Mouse (Mus musculus) Patski (cell line): ENCODE measurements at regions not wholly inside any gene's neighbourhood (a gene's known extent, or its start where the extent isn't known, plus 50 kb on each side); places are given as distances from the start of the nearest gene placed in this dataset.
A peak's percentile ranks its signal among the peaks of the same experiment; 100 is the strongest.

Experiments used
- ATAC-seq: fragments of 100-300 bp; one replicate; pipeline ENCODE4 v1.8.0; 2021
- CTCF ChIA-PET: fragments of 350-600 bp; sonication (Branson Sonifier 250); formaldehyde crosslinking; loops from one replicate; lab custom pipeline; 2022; ENCODE audit warnings: inconsistent platforms; lab: Charles Lee
- POLR2A ChIA-PET: fragments of 350-600 bp; sonication (Branson Sonifier 250); formaldehyde crosslinking; loops from one replicate; lab custom pipeline; 2022; ENCODE audit warnings: antibody characterized with exemption, inconsistent platforms; lab: Charles Lee
- DNase-seq: peaks from one replicate; pipeline ENCODE4 v3.0.0-alpha.2; 2011; ENCODE audit warnings: low read depth, low spot score
- H3K27me3 ChIP-seq: fragments of 371-371 bp; one replicate; pipeline ENCODE4 v1.5.1; 2021
- CTCF ChIP-seq: fragments of 100-300 bp; IDR thresholded peaks from one replicate; pipeline ENCODE4 v1.5.1; 2021
- in situ Hi-C: fragments of 300-500 bp; cut with MboI; formaldehyde crosslinking; loops from 3 replicates; pipeline ENCODE4 v1.11.1; 2018; ENCODE audit warnings: low pct_unique_long_range_greater_than_20kb, mixed read lengths

DNA sequence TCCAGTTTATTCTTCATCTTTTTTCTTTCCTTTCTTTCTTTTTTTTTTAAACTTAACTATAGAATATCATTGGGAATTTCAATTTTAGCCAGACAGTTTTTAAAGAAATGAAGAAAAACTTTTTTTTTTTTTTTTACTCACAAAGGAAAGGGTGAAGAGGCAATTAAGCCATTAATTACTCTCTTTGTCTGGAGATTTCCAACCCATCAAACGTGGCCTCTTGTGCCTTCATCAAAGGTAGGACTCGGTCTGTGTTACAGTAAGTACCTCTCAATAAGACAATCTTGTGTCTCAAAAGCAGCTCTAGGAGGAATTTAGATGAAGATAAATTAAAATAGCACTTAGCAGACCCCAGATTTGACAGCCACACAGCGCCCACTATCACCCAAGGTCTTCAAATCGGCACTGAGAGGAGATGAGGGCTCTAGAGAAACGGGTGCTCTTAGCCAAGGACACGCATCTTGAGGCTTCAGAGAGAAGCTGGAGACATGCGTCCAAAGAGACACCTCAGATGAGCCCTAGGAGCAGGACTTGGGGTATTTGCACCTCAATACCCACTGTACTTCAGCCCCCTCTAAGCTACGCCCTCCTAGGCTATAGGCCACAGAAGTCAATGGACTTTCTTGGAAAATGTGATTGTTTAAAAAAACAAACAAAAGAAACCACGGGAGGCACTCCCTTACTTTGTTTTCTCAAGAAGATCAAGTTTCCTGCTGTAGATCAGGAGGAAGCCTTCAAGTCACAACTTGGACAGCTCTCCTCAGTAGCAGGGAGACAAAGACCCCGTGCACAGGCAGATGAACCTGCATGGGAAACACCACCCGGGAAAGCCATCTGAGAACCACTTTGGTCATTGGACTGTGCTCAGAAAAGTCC is 176.8 kb upstream of the Spred2 start:
- no peak for ATAC-seq
- H3K27me3 ChIP-seq: peaks cover 3% of the 10 kb centered on the region
- no peak for DNase-seq
- CTCF ChIA-PET: interaction anchor here (1.4 kb wide), 1 partner anchor 10 kb away, joined by 4 read pairs; no protein-coding TSS in a partner anchor
- no peak for TF ChIP-seq CTCF
- POLR2A ChIA-PET: interaction anchor here (0.6 kb wide), 1 partner anchor 25 kb away, joined by 3 read pairs; no protein-coding TSS in a partner anchor
- in situ Hi-C loops: no loop called here

DNA sequence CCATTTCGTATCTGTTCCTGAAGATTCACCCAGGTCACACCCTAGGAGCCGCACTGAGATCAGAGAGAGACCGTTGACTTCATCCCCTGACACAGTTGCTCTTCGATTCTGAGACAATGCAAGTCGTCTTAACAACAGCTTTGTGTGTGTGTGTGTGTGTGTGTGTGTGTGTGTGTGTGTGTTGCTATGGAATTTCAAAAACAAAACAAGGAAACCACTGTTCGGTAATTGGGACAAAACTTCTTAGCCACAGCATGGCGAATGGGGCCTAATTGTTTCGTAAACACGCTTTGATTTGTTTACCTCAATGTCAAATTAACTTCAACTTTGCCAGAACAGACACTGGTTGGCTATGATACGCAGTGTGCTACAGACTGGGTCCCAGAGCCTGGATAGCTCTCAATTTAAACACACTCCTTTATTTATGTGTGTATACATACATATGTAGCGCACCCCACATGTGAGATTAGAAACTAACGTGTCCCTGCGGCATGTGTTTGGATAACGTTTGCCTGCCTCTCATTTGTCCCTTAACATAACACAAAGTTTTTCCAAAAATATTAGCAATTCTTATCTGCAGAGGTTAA is 176.1 kb upstream of the Spred2 start:
- in situ Hi-C loops: no loop called here
- H3K27me3 ChIP-seq: peaks cover 11% of the 10 kb centered on the region
- CTCF ChIA-PET: interaction anchor here (1.4 kb wide), 1 partner anchor 11 kb away, joined by 4 read pairs; no protein-coding TSS in a partner anchor
- POLR2A ChIA-PET: interaction anchor here (0.6 kb wide), 1 partner anchor 25 kb away, joined by 3 read pairs; no protein-coding TSS in a partner anchor
- ATAC-seq: no peak
- no peak for DNase-seq
- TF ChIP-seq CTCF: no peak

DNA sequence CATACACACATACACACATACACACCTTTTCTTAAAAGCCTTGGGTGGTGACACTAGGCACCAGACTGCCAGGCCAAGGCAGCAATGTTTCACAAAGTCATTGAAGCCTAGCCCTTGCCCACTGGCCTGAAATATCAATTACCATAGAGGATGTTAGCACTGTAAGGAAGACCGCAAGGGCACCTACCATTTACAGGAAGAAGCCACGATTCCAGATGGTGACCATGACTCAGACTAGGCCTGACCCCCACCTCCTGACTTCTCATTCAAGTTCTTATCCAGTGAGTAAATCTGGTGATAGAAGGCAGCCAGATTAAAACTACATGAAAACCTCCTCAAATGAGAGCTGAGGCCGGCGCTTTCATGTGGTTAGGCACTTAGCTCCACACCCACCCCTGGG is 165.3 kb upstream of the Spred2 start:
- no peak for TF ChIP-seq CTCF
- ATAC-seq: no peak

DNA sequence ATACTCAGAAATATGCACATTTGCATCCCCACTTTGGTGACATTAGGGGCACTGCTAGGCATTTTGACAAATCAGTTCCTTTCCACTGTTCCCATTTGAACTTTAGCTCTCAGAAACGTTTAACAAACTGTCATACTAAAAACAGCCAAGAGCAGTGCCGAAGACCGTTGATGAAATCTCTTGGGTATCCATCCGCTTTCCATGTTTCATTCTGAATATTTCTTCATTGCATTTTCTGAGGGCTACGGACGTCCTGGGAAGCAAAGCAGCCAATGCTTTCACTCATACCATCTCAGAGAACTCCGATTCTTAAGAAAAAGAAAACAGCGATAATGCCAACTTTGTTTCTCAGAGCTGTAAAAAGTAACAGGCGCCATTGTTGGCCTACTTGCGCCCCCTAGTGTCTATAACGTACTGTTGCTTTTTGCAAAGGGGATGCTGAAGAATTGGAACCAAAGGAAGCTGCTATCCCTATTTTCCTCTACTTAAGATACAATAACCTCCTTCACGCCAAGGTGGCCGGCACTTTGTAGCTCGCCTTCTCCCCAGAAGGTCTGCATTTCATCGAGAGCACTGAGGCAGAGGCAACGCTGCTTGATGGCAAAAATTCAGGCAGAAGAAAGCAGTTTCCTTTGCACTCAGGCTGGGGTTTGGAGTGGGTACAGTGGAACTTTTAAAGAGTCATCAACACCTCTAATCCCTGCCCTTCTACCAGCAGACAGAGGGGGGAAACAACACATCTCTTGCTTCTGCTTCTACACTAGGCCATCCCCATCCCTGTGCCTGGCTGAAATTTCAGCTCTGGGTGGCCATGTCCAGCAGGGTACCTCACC is 163.1 kb upstream of the Spred2 start:
- peaks cover 43% of the 10 kb centered on the region for H3K27me3 ChIP-seq
- POLR2A ChIA-PET: no interaction called here

More for the DNA sequence above, 165.3 kb upstream of the Spred2 start:
- ChIA-PET POLR2A (no interaction called here), CTCF (interaction anchor here (2.7 kb wide), 1 partner anchor 12 kb away, joined by 9 read pairs; no protein-coding TSS in a partner anchor)
- H3K27me3 ChIP-seq: peaks cover 51% of the 10 kb centered on the region
- no peak for DNase-seq
- in situ Hi-C loops: loop anchor here (10.0 to 25.0 kb wide), 2 partner anchors 722 to 884 kb away; no protein-coding TSS in a partner anchor

DNA sequence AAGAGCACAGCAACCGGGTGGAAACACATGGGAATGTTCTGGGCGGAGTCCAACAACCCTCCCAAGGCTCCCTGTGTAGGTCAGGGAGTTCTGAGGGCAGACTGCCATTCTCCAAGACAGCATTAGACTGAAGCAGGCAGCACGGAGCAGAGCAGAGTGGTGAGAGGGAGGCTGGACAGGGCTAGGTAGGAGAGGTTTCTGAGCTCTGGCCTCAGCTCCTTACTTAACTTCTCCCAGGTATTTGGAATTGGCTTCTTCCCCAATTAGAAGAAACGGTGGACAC is 162.5 kb upstream of the Spred2 start:
- in situ Hi-C loops: loop anchor here (10.0 to 25.0 kb wide), 2 partner anchors 147 to 724 kb away; no protein-coding TSS in a partner anchor
- ChIA-PET CTCF (interaction anchor here (0.7 to 2.7 kb wide), 6 partner anchors 9 to 36 kb away, joined by 3 to 9 read pairs (median 4); no protein-coding TSS in a partner anchor), POLR2A (no interaction called here)
- TF ChIP-seq CTCF: no peak
- no peak for DNase-seq
- peaks cover 42% of the 10 kb centered on the region for H3K27me3 ChIP-seq
- no peak for ATAC-seq

More for the DNA sequence above, 163.1 kb upstream of the Spred2 start:
- no peak for ATAC-seq
- CTCF ChIA-PET: interaction anchor here (0.7 to 2.7 kb wide), 6 partner anchors 10 to 36 kb away, joined by 3 to 9 read pairs (median 4); no protein-coding TSS in a partner anchor
- peak; percentile 81 for TF ChIP-seq CTCF
- in situ Hi-C loops: loop anchor here (10.0 to 25.0 kb wide), 2 partner anchors 146 to 724 kb away; no protein-coding TSS in a partner anchor
- no peak for DNase-seq

DNA sequence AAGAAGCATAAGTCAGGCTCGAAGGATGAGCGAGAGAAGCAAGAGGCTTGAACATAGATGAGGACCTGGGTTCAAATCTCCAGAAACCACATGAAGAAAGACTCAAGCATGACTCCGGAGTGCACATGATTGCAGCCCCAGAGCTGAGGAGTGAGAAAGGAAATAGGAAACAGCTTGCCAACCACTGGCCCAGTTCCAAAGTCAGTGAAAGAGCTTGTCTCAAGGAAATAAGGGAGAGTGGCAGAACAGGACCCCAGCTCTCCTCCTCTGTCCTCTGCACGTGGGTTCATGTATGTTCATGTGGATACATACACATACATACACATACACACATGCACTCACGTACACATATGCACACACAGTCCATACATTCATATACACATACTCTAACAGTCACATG is 156.9 kb upstream of the Spred2 start:
- ChIA-PET POLR2A (no interaction called here), CTCF (no interaction called here)
- peaks cover 17% of the 10 kb centered on the region for H3K27me3 ChIP-seq
- ATAC-seq (no peak), DNase-seq (no peak)
- no peak for TF ChIP-seq CTCF
- in situ Hi-C loops: loop anchor here (10.0 to 25.0 kb wide), 2 partner anchors 153 to 730 kb away; no protein-coding TSS in a partner anchor

DNA sequence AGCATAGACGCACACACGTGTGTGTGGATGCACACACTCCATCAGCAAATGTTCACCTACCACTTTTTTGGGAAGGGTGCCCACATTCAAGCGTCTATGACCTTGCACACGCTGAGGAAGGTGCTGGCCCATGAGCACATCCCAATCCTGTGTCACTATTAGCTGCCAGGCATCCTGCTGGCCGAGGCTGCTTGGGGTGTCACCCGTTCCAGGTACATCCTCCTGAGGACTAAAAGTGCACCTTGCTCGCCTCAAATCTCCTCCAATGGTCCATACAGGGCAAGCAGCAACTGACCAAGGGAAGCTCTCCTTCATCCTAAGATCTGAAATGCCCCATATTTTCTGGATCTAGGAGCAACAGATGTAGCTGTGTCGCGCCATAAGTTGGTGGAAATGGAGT is 156.3 kb upstream of the Spred2 start:
- no peak for DNase-seq
- POLR2A ChIA-PET: no interaction called here
- in situ Hi-C loops: loop anchor here (10.0 to 25.0 kb wide), 2 partner anchors 153 to 731 kb away; no protein-coding TSS in a partner anchor
- CTCF ChIA-PET: no interaction called here
- H3K27me3 ChIP-seq: peaks cover 12% of the 10 kb centered on the region
- TF ChIP-seq CTCF: no peak
- ATAC-seq: no peak

DNA sequence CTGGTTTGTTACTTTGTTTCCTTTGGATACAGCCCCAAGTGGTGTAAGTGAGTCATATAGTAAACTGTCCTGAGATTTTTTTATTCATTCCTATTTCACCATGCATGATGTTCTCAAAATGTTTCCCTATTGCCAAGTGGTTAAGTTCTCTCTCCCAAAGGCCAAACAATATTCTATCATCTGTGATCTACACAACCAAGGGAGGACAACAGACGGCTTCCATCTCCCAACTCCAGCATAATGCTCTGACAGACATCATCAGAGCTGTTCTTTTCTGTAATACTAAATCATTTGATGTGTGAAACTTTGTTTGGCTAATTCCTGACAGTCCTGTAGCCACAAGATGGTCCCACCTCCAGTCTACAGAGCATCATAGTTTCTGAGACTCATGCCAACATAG is 155.2 kb upstream of the Spred2 start:
- DNase-seq (no peak), ATAC-seq (no peak)
- no peak for TF ChIP-seq CTCF
- in situ Hi-C loops: loop anchor here (10.0 to 25.0 kb wide), 2 partner anchors 154 to 732 kb away; no protein-coding TSS in a partner anchor
- H3K27me3 ChIP-seq: peaks cover 3% of the 10 kb centered on the region
- CTCF ChIA-PET: no interaction called here
- POLR2A ChIA-PET: no interaction called here

DNA sequence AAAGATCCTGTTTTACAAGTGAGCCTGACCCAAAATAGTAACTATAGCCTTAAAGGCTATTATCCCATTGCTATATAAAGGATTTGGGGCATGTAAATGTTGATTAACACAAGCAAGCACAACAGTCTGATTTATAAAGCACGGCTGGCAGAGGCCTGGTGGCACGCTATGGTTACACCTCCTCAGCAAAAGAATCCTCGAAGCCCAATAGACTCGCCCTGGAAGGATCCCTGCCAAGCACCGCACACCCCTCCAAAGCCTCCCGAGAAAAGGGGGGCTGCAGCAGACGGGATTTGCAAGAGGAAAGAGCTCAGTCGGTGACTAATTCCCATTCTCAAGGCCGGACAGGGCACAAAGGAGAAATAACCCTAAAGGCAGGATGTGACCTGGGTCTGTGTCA is 150.2 kb upstream of the Spred2 start:
- ChIA-PET POLR2A (no interaction called here), CTCF (interaction anchor here (1.3 kb wide), 1 partner anchor 13 kb away, joined by 3 read pairs; no protein-coding TSS in a partner anchor)
- in situ Hi-C loops: loop anchor here (25.0 kb wide), 1 partner anchor 737 kb away; no protein-coding TSS in a partner anchor
- no peak for TF ChIP-seq CTCF
- no peaks in the 10 kb centered on the region for H3K27me3 ChIP-seq
- ATAC-seq: no peak
- DNase-seq: no peak

DNA sequence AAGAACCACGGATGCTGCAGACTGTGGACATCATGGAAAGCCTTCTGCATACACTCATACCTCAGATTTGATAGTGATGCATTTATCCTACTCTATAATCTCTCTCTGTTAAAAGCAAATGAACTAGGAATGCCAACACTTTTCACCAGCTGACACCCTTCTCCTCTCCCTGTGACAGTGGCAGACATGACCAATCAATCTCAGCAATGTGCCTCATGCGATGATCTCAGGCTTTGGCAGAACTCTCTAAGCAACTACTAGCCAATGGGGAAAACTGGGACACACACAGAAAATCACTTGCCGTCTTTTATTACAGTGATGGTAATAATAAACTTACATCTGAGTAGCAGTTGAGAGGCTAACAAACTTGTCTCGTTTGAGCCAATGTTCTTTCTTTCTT is 148.4 kb upstream of the Spred2 start:
- H3K27me3 ChIP-seq: no peaks in the 10 kb centered on the region
- in situ Hi-C loops: no loop called here
- ATAC-seq: no peak
- ChIA-PET POLR2A (no interaction called here), CTCF (interaction anchor here (1.7 kb wide), 1 partner anchor 15 kb away, joined by 5 read pairs; no protein-coding TSS in a partner anchor)
- no peak for DNase-seq
- TF ChIP-seq CTCF: no peak
